Mouse (Mus musculus): ENCODE measurements around the gene Nr2c2ap.

GRCm38 (mm10) chr8:70171240-70171639 lies 40.1 kb downstream of the Nr2c2ap start:
- no peak for TF ChIP-seq EP300 (IDR thresholded peaks at IDR 0.05; ENCODE audit: low read depth)
- TF ChIP-seq CTCF (IDR thresholded peaks at IDR 0.05; ENCODE audit: low read depth), result no peak

All from liver, postnatal 0 days (tissue).